Mouse (Mus musculus): ENCODE data around the gene Heg1. TPM values are rescaled to one million over a fixed set of nuclear protein-coding genes. Genes with fewer than 3 reads are reported as not detected.

Heg1 gene
- polyA plus RNA-seq, 1 experiment from 2014 or later = 22.9 TPM

DNA sequence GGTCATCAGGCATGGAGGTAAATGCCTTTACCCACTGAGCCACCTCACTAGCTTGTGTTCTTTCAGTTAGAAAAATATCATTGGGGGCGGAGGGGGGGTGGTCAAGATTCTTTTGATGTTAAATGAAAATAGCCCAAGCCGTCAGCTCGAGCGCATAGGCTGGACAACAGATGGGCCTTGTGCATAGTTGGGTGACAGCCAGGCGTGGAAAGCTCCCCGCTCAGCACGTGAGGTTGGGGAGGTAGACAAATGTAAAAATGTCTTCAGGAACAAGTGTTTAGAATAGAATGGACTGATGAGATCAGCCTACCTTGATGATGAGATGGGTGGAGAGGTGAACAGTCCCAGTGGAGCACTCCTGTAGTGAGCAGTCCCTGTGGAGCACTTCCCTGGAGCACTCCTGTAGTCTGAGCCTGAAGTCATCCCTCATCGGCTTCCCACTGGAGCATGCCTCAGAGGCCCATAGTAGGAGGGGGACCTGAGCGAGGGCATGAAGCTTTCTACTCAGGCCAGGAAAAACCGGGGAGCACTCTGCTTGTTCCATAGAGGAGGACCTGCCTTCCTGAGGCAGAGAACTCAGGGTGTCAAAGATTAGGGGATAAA, 62.0 kb downstream of the Heg1 start:
- H3K9me3 ChIP-seq (ENCODE audit: control insufficient read depth, low read depth, low read length) = no peaks in the 10 kb centered on the region
- H3K9ac ChIP-seq (replicated peaks; ENCODE audit: low read depth, low read length) = no peak overlapping the region
- H3K4me1 ChIP-seq (ENCODE audit: control insufficient read depth, insufficient read depth, low read length) = no peaks in the 10 kb centered on the region; the same call in 1 of the 2 replicates
- no peak overlapping the region for H3K27ac ChIP-seq (ENCODE audit: low read length)
- H3K4me2 ChIP-seq (replicated peaks; ENCODE audit: low read depth, low read length) = no peak overlapping the region
- 64% methylated on average over 10 of the region's 10 CpGs for WGBS
- H3K4me3 ChIP-seq (ENCODE audit: low read depth, low read length) = no peak overlapping the region
- H3K27me3 ChIP-seq (ENCODE audit: control insufficient read depth, insufficient read depth, low read length) = no peaks in the 10 kb centered on the region
- peaks cover 4% of the 10 kb centered on the region; the same call in 1 of the 2 replicates for H3K36me3 ChIP-seq (ENCODE audit: control insufficient read depth, insufficient read depth, low read length)
- no peak for ATAC-seq (ENCODE audit: insufficient number of reproducible peaks, insufficient read depth, low FRiP score, low read depth)

DNA sequence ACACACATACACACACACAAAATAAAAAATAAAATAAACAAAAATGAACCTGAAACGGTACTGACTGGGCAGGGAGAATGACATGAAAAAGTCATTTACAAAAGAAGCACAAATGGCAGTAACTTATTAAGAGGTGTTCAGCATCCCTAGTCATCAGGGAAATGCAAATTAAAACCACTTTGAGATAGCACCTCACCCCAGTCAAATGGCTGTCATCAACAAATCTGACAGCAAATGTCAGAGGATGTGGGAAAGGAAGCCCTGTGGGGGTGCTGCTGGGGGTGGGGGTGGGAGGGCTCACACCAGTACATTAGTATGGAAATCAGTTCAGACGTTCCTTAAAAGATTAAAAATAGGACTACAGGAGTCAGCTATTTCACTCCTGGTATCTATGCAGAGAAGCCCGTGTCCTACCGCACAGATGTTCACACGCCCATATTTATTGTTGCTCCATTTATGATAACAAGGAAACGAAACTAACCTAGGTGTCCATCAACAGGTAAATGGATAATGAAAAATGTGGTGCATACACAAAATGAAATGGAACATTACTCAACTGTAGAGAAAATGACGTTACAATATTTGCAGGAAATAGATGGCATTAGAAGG, 63.3 kb downstream of the Heg1 start:
- ATAC-seq (ENCODE audit: insufficient number of reproducible peaks, insufficient read depth, low FRiP score, low read depth) = no peak
- no peak overlapping the region for H3K27ac ChIP-seq (ENCODE audit: low read length)
- H3K9ac ChIP-seq (replicated peaks; ENCODE audit: low read depth, low read length) = no peak overlapping the region
- no peaks in the 10 kb centered on the region for H3K9me3 ChIP-seq (ENCODE audit: control insufficient read depth, low read depth, low read length)
- WGBS = 53% methylated on average over 7 of the region's 7 CpGs
- H3K4me1 ChIP-seq (ENCODE audit: control insufficient read depth, insufficient read depth, low read length) = no peaks in the 10 kb centered on the region; the same call in 1 of the 2 replicates
- H3K4me2 ChIP-seq (replicated peaks; ENCODE audit: low read depth, low read length) = no peak overlapping the region
- H3K27me3 ChIP-seq (ENCODE audit: control insufficient read depth, insufficient read depth, low read length) = no peaks in the 10 kb centered on the region
- no peak overlapping the region for H3K4me3 ChIP-seq (ENCODE audit: low read depth, low read length)
- H3K36me3 ChIP-seq (ENCODE audit: control insufficient read depth, insufficient read depth, low read length) = peaks cover 4% of the 10 kb centered on the region; the same call in 1 of the 2 replicates

DNA sequence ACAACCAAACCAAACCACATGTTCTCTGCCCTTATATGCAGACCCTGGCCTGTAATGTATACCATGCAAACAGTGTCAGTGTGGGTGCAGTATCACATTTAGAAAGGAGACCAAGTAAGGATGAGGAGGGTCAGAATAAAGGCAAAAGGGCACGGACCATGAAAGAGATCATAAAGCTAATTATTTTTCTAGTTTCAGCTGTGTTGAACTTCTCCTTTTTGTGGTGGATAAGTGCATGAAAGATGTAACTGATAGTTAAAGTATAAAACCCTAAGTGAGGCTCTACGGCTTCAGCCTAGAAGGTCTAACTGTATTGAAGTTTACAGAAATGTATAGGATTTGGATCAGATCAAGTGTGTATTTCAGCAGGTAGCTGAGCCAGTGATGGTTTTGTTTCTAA, 63.8 kb downstream of the Heg1 start:
- 95% methylated on average over 2 of the region's 2 CpGs for WGBS
- H3K4me1 ChIP-seq (ENCODE audit: control insufficient read depth, insufficient read depth, low read length) = no peaks in the 10 kb centered on the region; the same call in 1 of the 2 replicates
- no peaks in the 10 kb centered on the region for H3K27me3 ChIP-seq (ENCODE audit: control insufficient read depth, insufficient read depth, low read length)
- no peak overlapping the region for H3K9ac ChIP-seq (replicated peaks; ENCODE audit: low read depth, low read length)
- ATAC-seq (ENCODE audit: insufficient number of reproducible peaks, insufficient read depth, low FRiP score, low read depth) = no peak
- no peak overlapping the region for H3K4me3 ChIP-seq (ENCODE audit: low read depth, low read length)
- 0 out of 2 replicates have a peak, but pooled peaks cover under 1% of the 10 kb centered on the region for H3K36me3 ChIP-seq (ENCODE audit: control insufficient read depth, insufficient read depth, low read length)
- no peak overlapping the region for H3K4me2 ChIP-seq (replicated peaks; ENCODE audit: low read depth, low read length)
- H3K9me3 ChIP-seq (ENCODE audit: control insufficient read depth, low read depth, low read length) = no peaks in the 10 kb centered on the region
- H3K27ac ChIP-seq (ENCODE audit: low read length) = no peak overlapping the region

DNA sequence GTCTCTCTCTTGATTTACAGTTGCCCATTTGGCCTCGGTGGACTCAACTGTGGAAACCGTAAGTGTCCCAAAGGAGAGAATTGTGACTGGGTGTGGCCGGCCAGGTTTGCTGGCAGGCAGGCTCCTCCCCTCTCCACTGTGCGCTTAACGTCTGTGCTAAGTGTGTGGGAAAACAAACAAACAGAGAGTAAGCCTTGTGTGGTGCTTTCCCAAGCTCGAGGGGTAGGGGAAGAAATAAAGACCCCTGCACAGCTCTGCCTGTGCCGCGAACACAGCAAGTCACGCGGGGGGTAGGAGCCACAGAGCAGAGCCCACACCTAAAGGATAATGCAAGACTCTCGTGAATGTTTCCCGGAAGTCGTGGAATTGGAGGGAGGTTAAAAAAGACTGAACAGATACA, 67.0 kb downstream of the Heg1 start:
- no peaks in the 10 kb centered on the region; the same call in 1 of the 2 replicates for H3K4me1 ChIP-seq (ENCODE audit: control insufficient read depth, insufficient read depth, low read length)
- no peak overlapping the region for H3K4me3 ChIP-seq (ENCODE audit: low read depth, low read length)
- H3K9me3 ChIP-seq (ENCODE audit: control insufficient read depth, low read depth, low read length) = no peaks in the 10 kb centered on the region
- H3K36me3 ChIP-seq (ENCODE audit: control insufficient read depth, insufficient read depth, low read length) = peaks cover 4% of the 10 kb centered on the region; the same call in 1 of the 2 replicates
- WGBS = 29% methylated on average over 13 of the region's 13 CpGs
- H3K4me2 ChIP-seq (replicated peaks; ENCODE audit: low read depth, low read length) = peak overlapping the region; percentile 17; the same call in 1 of the 2 replicates
- ATAC-seq (ENCODE audit: insufficient number of reproducible peaks, insufficient read depth, low FRiP score, low read depth) = no peak
- H3K27me3 ChIP-seq (ENCODE audit: control insufficient read depth, insufficient read depth, low read length) = no peaks in the 10 kb centered on the region
- H3K27ac ChIP-seq (ENCODE audit: low read length) = no peak overlapping the region
- no peak overlapping the region for H3K9ac ChIP-seq (replicated peaks; ENCODE audit: low read depth, low read length)

DNA sequence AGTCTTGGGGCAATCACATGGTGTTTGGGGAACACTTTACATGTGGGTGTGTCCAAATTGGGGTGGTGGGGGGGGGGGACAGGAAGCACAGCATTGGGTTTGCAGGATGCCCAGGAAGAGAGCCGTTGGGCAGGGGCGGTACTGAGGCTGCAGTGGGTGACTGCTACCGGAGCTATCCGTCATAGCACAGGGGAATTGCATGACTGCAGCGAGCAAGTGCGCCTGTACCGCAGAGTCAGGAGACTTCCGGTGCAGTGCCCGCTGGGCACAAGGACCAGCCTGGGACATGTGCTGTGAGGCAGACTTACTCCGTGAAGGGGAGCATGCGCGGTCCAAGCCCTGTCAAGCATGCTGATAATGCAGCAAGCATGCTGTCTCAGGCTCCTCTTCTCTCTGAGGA, 67.4 kb downstream of the Heg1 start:
- Histone ChIP-seq H3K27me3 (ENCODE audit: control insufficient read depth, insufficient read depth, low read length) (no peaks in the 10 kb centered on the region), H3K27ac (ENCODE audit: low read length) (no peak overlapping the region), H3K4me2 (replicated peaks; ENCODE audit: low read depth, low read length) (peak overlapping the region; percentile 17; the same call in 1 of the 2 replicates), H3K9me3 (ENCODE audit: control insufficient read depth, low read depth, low read length) (no peaks in the 10 kb centered on the region), H3K36me3 (ENCODE audit: control insufficient read depth, insufficient read depth, low read length) (peaks cover 4% of the 10 kb centered on the region; the same call in 1 of the 2 replicates), H3K9ac (replicated peaks; ENCODE audit: low read depth, low read length) (no peak overlapping the region), H3K4me1 (ENCODE audit: control insufficient read depth, insufficient read depth, low read length) (no peaks in the 10 kb centered on the region), H3K4me3 (ENCODE audit: low read depth, low read length) (no peak overlapping the region)
- ATAC-seq (ENCODE audit: insufficient number of reproducible peaks, insufficient read depth, low FRiP score, low read depth) = 0 out of 2 replicates have a peak, but pooled peaks have one; percentile 33
- WGBS = 55% methylated on average over 12 of the region's 12 CpGs

DNA sequence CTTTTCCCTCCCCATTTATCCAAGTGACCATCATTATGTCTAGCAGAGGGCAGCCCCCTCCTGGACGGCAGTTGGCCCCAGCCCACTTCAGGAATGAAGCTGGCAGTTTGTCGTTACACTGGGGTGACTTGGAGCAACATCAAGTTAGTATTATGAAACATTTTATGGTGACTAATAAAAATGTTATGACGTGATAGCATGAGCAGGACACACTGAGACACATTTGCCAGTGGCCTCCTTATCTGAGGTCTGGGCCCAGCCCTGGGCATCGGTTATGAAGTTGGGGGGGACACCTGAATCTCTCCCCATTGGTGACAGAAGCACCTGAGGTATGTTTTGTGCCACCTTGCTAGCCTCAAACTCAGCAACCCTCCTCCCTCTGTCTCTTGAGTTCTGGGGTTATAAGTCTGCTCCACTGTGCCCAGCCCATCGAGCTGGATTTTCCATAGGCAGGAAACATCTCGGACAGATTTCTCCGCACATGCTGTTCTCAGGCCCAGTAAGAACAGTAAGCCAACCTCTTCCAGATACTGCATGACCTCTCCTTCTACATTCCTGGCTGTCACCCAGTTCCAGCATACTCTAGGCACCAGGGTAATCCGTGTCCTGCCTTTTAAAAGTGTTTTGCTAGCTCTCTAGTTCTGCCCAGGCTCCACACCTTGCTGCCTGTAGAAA, 68.9 kb downstream of the Heg1 start:
- Histone ChIP-seq H3K27me3 (ENCODE audit: control insufficient read depth, insufficient read depth, low read length) (no peaks in the 10 kb centered on the region), H3K9ac (replicated peaks; ENCODE audit: low read depth, low read length) (no peak overlapping the region), H3K9me3 (ENCODE audit: control insufficient read depth, low read depth, low read length) (no peaks in the 10 kb centered on the region), H3K4me2 (replicated peaks; ENCODE audit: low read depth, low read length) (no peak overlapping the region), H3K4me3 (ENCODE audit: low read depth, low read length) (no peak overlapping the region), H3K4me1 (ENCODE audit: control insufficient read depth, insufficient read depth, low read length) (no peaks in the 10 kb centered on the region), H3K36me3 (ENCODE audit: control insufficient read depth, insufficient read depth, low read length) (peaks cover 11% of the 10 kb centered on the region; the same call in 1 of the 2 replicates), H3K27ac (ENCODE audit: low read length) (no peak overlapping the region)
- no peak for ATAC-seq (ENCODE audit: insufficient number of reproducible peaks, insufficient read depth, low FRiP score, low read depth)
- 75% methylated on average over 8 of the region's 8 CpGs for WGBS

DNA sequence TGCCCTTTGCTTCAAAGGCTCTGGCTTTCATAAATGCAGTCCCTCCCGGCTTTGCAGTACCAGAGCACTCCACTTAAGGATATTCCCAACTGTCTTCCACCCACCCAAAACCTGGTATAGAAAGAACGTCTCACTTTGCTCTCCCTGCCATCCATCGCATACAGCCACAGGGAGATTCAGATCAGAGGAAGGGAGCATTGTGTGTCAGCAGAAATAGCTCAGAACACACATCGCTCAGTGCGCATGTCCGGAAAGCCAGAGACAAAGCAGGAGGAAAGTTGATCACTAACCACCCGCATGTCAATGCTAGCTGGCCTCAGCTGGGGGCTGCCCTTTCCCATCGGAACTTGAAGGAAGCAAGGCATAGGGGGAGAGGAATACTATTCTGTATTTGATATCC, 71.1 kb downstream of the Heg1 start:
- H3K4me1 ChIP-seq (ENCODE audit: control insufficient read depth, insufficient read depth, low read length) = no peaks in the 10 kb centered on the region
- no peak for ATAC-seq (ENCODE audit: insufficient number of reproducible peaks, insufficient read depth, low FRiP score, low read depth)
- H3K36me3 ChIP-seq (ENCODE audit: control insufficient read depth, insufficient read depth, low read length) = peaks cover 13% of the 10 kb centered on the region; the same call in 1 of the 2 replicates
- H3K27me3 ChIP-seq (ENCODE audit: control insufficient read depth, insufficient read depth, low read length) = no peaks in the 10 kb centered on the region
- no peak overlapping the region for H3K4me2 ChIP-seq (replicated peaks; ENCODE audit: low read depth, low read length)
- WGBS = 73% methylated on average over 8 of the region's 8 CpGs
- no peaks in the 10 kb centered on the region for H3K9me3 ChIP-seq (ENCODE audit: control insufficient read depth, low read depth, low read length)
- no peak overlapping the region for H3K27ac ChIP-seq (ENCODE audit: low read length)
- H3K9ac ChIP-seq (replicated peaks; ENCODE audit: low read depth, low read length) = no peak overlapping the region
- H3K4me3 ChIP-seq (ENCODE audit: low read depth, low read length) = no peak overlapping the region

DNA sequence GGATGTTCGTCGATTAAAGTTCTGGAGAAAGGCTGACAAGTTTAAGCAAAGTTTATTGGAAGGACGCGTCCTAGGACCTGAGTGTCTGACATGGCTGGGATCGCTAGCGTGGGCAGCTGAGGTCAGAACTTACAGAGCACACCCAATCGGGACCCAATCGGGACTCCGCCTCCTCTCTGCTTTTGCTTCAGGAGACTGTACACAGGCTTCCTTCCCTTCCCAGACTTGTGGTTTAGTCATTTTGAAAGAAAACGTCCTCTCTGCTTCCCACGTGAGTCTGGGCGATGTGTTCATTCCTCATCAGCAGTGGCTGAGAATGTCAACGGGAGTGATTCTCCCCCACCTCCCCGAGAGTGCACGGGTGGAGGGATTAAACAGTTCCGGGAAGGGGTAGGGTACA, 71.8 kb downstream of the Heg1 start:
- 52% methylated on average over 16 of the region's 16 CpGs for WGBS
- no peak overlapping the region for H3K9ac ChIP-seq (replicated peaks; ENCODE audit: low read depth, low read length)
- H3K36me3 ChIP-seq (ENCODE audit: control insufficient read depth, insufficient read depth, low read length) = peaks cover 13% of the 10 kb centered on the region; the same call in 1 of the 2 replicates
- no peaks in the 10 kb centered on the region for H3K27me3 ChIP-seq (ENCODE audit: control insufficient read depth, insufficient read depth, low read length)
- no peak for ATAC-seq (ENCODE audit: insufficient number of reproducible peaks, insufficient read depth, low FRiP score, low read depth)
- no peak overlapping the region for H3K4me2 ChIP-seq (replicated peaks; ENCODE audit: low read depth, low read length)
- no peaks in the 10 kb centered on the region for H3K4me1 ChIP-seq (ENCODE audit: control insufficient read depth, insufficient read depth, low read length)
- no peak overlapping the region for H3K4me3 ChIP-seq (ENCODE audit: low read depth, low read length)
- H3K27ac ChIP-seq (ENCODE audit: low read length) = no peak overlapping the region
- no peaks in the 10 kb centered on the region for H3K9me3 ChIP-seq (ENCODE audit: control insufficient read depth, low read depth, low read length)

Measured in stomach, embryonic 14.5 days (tissue).